Mouse (Mus musculus): ENCODE data around the gene Chil1.

DNA sequence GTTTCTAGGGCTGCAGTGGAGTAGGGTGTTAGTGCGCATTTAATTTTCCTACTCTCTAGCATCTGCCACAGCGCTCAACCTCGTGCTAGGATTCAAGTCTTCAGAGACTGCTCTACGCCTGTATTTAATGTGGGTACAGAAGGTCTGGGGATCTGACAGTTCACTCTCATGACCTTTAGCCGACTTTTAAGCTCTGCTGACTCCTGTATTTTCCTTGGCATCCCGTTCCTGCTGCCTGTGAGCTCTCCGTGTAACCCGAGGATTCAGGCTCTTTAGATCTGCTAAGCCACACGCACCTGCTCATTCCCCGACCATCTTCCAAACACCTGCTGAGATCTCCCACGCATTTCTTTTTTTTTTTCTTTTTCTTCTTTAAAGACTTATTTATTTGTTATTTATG is 48.7 kb upstream of the Chil1 start:
- TF ChIP-seq CTCF (IDR thresholded peaks at IDR 0.05; ENCODE audit: borderline replicate concordance, extremely low read depth, insufficient read depth, insufficient read length) (no peak), POLR2A (IDR thresholded peaks at IDR 0.05; ENCODE audit: borderline replicate concordance, extremely low read depth, insufficient read depth, insufficient read length, poor library complexity, severe bottlenecking) (no peak)

All from brain, embryonic 14.5 days (tissue).